13 mouse cellular contexts compared by ENCODE assay signal in genomic region chr13:4603431-4603830, GRCm38 (mm10). TPM values are rescaled to one million over a fixed set of nuclear protein-coding genes. Genes with fewer than 3 reads are reported as not detected.
DNase-seq lines count a peak whose midpoint lies in the region; ATAC-seq and TF ChIP-seq lines count a peak whose summit lies in the region.
"Not testable (repeated sequence)": the region's sequence is repeated elsewhere in the genome, so short reads cannot be mapped to it uniquely, and the experiment has no call there.
"Had no signal": no experiment of that assay in that cellular context is flagged by ENCODE, and none has a peak within 500 bp of the region (broad histone marks: within the 10 kb centered on the region; RNA-seq: fewer than 3 reads in every experiment).

No protein-coding gene starts in this region.

- peak; percentile 61; the same call in 1 of the 2 replicates for ATAC-seq in heart, embryonic 11.5 days (replicated peaks; ENCODE audit: insufficient number of reproducible peaks, low FRiP score, low TSS enrichment)
- ATAC-seq in kidney, embryonic 14.5 days (ENCODE audit: low FRiP score, low TSS enrichment): peak; percentile 30; the same call in 1 of the 2 replicates
- ATAC-seq in kidney, embryonic 15.5 days (replicated peaks; ENCODE audit: low FRiP score): 0 out of 2 replicates have a peak, but pooled peaks have one; percentile 20
- ATAC-seq in kidney, postnatal 0 days (replicated peaks; ENCODE audit: low FRiP score, low read depth): peak; percentile 65

- H3K27ac ChIP-seq in heart, embryonic 11.5 days (ENCODE audit: low read depth, low read length); kidney, embryonic 14.5 days (ENCODE audit: low read depth, low read length); kidney, embryonic 15.5 days; kidney, postnatal 0 days: not testable (repeated sequence)

- not testable (repeated sequence) for H3K36me3 ChIP-seq in heart, embryonic 11.5 days (ENCODE audit: control insufficient read depth, insufficient read depth, low read length); kidney, embryonic 14.5 days (ENCODE audit: control insufficient read depth, insufficient read depth, low read length); kidney, postnatal 0 days (ENCODE audit: insufficient read depth, low read length)
- H3K36me3 ChIP-seq in kidney, embryonic 15.5 days: peaks cover 28% of the 10 kb centered on the region

- not testable (repeated sequence) for H3K4me2 ChIP-seq in heart, embryonic 11.5 days; kidney, embryonic 14.5 days (replicated peaks; ENCODE audit: low read depth, low read length); kidney, embryonic 15.5 days; kidney, postnatal 0 days (ENCODE audit: low read length)

- DNase-seq in R1 (ENCODE audit: low read depth, low spot score) (peak; percentile 31), ZHBTc4 (ENCODE audit: low read depth, low spot score) (peak; percentile 6)
- DNase-seq in kidney, postnatal 0 days (ENCODE audit: low spot score): peak; percentile 7

- not testable (repeated sequence) for TF ChIP-seq CTCF in kidney, postnatal 0 days (IDR thresholded peaks at IDR 0.05; ENCODE audit: low read depth)

- not testable (repeated sequence) for H3K4me1 ChIP-seq in heart, embryonic 11.5 days (ENCODE audit: control insufficient read depth, insufficient read depth, low read length); kidney, embryonic 14.5 days (ENCODE audit: control insufficient read depth, insufficient read depth, low read length); kidney, embryonic 15.5 days; kidney, postnatal 0 days (replicated peaks; ENCODE audit: insufficient read depth, low read length)

- not testable (repeated sequence) for H3K9ac ChIP-seq in heart, embryonic 11.5 days (ENCODE audit: low read depth, low read length); kidney, embryonic 14.5 days (ENCODE audit: low read depth, low read length); kidney, embryonic 15.5 days; kidney, postnatal 0 days (ENCODE audit: low read depth, low read length)

- not testable (repeated sequence) for H3K4me3 ChIP-seq in heart, embryonic 11.5 days (ENCODE audit: low read depth, low read length); kidney, embryonic 14.5 days (ENCODE audit: low read length); kidney, embryonic 15.5 days (replicated peaks); kidney, postnatal 0 days (replicated peaks; ENCODE audit: low read depth, low read length)

- not testable (repeated sequence) for H3K27me3 ChIP-seq in heart, embryonic 11.5 days (ENCODE audit: control insufficient read depth, insufficient read depth, low read length); kidney, embryonic 14.5 days (ENCODE audit: control insufficient read depth, insufficient read depth, low read length); kidney, embryonic 15.5 days; kidney, postnatal 0 days (ENCODE audit: insufficient read depth, low read length)

- 34% methylated on average over 3 of the region's 3 CpGs for WGBS in heart, embryonic 11.5 days (ENCODE audit: insufficient replicate concordance)
- WGBS in kidney, embryonic 14.5 days: 27% methylated on average over 3 of the region's 3 CpGs
- WGBS in kidney, embryonic 15.5 days: 33% methylated on average over 3 of the region's 3 CpGs
- 26% methylated on average over 3 of the region's 3 CpGs for WGBS in kidney, postnatal 0 days

- not testable (repeated sequence) for H3K9me3 ChIP-seq in heart, embryonic 11.5 days (replicated peaks; ENCODE audit: control insufficient read depth, low read length); kidney, embryonic 14.5 days (ENCODE audit: control insufficient read depth, low read length); kidney, embryonic 15.5 days (replicated peaks); kidney, postnatal 0 days (replicated peaks; ENCODE audit: low read length)

RNA-seq across cellular contexts. Expression of gene Akr1e1, which starts 5.5 kb away (rescaled TPM):
- 38.4 and 39.9 TPM in 2 replicates for polyA plus RNA-seq in heart, embryonic 11.5 days (2014; fragmentation: Nextera tagmentation; extraction: Ambion mirVana)
- 32.2 and 35.6 TPM in 2 replicates for polyA plus RNA-seq in kidney, embryonic 14.5 days (2014; fragmentation: Nextera tagmentation; extraction: Ambion mirVana)
- polyA plus RNA-seq in kidney, embryonic 15.5 days (2015; fragmentation: Nextera tagmentation; extraction: Ambion mirVana): 44.8 and 44.9 TPM in 2 replicates
- polyA plus RNA-seq in kidney, postnatal 0 days (2015; fragmentation: Nextera tagmentation; extraction: Ambion mirVana): 45.8 and 47.7 TPM in 2 replicates

RNA-seq across cellular contexts. Expression of gene Akr1c21, which starts 29.6 kb away (rescaled TPM):
- not detected in 2 replicates for polyA plus RNA-seq in heart, embryonic 11.5 days (2014; fragmentation: Nextera tagmentation; extraction: Ambion mirVana)
- polyA plus RNA-seq in kidney, embryonic 14.5 days (2014; fragmentation: Nextera tagmentation; extraction: Ambion mirVana): 0.47 and 0.80 TPM in 2 replicates
- 2.1 and 2.6 TPM in 2 replicates for polyA plus RNA-seq in kidney, embryonic 15.5 days (2015; fragmentation: Nextera tagmentation; extraction: Ambion mirVana)
- 15.9 and 17.1 TPM in 2 replicates for polyA plus RNA-seq in kidney, postnatal 0 days (2015; fragmentation: Nextera tagmentation; extraction: Ambion mirVana)
- polyA plus RNA-seq: activated CD4-positive, CD25-positive, alpha-beta regulatory T cell, adult 4 months; adrenal gland, adult 2 months; brain, embryonic 14.5 days; C2C12; CD4-positive, CD25-positive, alpha-beta regulatory T cell, adult 4 months; cerebellum, adult 2 months; G1E had no signal
